Mouse (Mus musculus) fibroblast of lung, adult 2 months (primary cell): ENCODE results near the gene Rnf115.

Experiments
- DNase-seq: peaks from one replicate; pipeline ENCODE4 v3.0.0-alpha.2; 2011; ENCODE audit warnings: low read depth

Rnf115 gene

DNA sequence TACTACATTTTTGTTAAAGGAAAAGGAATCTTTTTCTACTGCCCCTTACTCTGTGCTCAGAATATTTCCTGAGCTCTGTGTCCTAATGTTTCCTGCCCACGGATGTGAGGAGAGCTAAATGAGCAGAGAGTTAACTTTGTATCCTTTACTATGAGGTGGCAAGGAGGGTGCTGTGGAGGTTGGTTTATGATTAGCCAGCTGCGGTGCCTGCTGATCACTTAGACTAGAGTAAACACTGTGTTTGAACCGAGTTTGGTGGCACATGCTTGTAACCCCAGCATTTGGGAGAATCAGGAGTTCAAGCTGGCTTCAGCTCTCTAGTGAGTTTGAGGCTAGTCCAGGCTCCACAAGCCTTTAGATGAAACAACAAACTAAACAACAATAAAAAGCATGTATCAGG lies 49.7 kb downstream of the Rnf115 start:
- DNase-seq: no peak

DNA sequence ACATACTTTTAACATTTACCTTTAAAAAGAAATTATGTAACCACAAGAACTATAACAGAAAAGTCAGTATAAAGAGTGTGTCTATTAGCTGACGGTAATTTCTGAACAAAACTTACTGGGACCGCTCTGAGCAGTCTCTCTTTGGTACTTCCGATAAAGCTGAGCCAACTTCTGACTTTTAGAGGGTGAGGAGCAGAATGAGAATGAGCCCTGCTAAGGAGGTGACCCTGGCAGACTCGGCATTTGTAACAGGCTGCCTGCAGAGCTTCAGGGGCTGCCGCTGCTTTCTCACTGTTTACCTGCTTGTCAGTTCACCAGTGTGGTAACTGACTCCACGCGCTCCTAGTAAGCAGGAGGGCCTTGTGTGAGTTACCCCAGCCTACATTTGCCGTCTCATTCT lies 54.8 kb downstream of the Rnf115 start:
- DNase-seq: no peak

DNA sequence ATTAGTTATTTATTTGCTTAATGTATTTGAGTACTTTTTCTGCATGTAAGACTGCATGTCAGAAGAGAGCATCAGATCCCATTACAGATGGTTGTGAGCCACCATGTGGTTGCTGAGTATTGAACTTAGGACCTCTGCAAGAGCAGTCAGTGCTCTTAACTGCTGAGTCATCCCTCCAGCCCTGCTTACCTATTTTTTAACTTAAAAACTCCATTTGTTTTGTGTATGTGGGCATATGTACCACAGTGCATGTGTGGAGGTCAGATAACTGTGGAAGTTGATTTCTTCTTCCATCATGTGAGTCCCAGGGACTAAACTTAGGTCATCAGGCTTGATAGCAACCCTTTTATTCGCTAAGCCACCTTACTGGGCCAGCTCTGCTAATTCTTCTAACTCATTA lies 60.3 kb downstream of the Rnf115 start:
- no peak for DNase-seq

DNA sequence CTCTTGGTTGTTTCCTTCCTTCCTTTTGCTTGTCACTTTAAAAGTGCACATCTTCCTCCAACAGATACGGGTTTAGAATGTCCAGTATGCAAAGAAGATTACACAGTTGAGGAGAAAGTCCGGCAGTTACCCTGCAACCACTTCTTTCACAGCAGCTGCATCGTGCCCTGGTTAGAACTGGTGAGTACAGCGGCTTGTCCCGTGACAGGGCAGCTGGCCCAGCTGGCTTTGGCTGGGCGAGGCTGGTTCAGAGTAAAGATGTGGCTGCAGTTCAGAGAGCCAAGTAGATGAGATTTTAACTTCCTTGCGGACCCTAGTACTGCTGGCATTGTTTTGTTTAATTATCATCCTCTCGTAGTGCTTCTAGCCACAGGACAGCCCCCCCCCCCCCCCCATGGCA lies 61.0 kb downstream of the Rnf115 start:
- DNase-seq: no peak

DNA sequence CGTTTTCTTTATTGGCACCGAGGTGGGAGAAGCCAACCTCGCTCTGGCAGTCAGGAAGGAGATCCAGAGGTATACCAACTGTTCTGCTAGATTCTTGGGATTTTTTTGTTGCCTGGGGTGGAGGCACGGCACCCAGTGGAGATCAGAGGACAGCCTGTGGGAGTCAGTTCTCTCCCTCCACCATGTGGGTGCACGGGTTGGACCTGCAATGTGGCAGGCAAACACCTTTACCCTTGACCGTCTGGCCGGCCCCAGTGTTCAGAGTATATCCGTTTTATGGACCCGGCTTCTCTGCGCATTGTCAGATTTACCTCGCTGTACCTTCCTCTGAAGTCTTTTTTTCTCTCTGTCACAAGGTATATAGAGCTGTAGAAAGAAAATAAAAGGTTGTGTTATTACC lies 72.8 kb downstream of the Rnf115 start:
- no peak for DNase-seq

DNA sequence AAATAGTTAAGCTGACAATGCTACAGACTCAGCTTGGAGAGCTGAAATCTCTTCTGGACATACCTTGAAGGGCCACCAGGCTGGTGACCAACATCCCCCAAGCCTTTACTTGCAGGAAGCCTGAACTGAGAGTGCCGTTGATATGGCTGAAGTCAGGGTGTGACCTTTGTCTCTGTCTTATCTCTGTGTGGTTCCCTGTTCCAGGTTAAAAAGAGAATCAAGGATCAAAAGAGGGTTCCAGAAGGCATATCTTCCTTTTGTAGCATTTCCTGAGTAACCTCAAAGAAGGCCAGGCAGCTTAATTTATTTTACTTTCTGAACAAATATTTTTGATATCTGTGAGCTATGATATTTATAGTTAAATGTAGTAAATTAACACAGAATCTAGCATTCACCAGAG lies 74.8 kb downstream of the Rnf115 start:
- no peak for DNase-seq

DNA sequence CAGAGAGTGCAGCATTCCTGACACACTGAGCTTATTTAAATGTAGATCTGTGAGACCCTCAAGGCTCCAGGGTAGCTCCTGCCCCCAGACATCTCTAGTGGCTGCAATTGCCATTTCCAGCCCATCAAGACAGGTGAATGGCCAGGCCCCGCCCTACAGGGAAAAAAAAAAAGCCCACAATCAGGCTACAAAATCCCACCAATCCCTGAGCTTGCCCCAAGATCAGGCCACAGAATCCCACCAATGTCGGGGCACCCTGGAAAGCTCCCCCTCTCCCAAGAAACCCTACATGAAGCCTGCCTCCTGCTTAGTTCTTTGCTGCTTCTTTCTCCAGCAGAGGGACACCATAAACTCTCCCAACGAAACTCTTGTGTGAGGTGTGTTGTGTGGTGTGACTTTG lies 80.7 kb downstream of the Rnf115 start:
- no peak for DNase-seq

DNA sequence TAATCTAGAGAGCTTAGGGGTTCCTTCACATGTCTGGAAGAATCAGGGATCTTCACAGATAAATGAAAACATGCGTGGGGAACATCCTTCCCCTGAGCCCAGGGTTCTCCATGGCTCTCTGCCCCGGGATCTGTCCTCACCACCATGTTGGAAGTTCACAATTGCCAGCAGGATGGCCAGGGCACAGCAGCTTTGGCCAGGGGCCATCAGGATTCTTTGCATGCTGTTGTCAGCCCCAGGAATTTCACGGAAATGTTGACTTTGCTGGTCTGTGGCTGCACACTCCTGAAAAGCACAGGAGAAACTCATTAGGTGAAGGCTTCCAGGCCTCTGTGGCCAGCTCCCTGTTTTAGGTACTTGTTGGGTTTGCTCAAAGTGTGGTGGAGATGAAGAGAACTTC lies 81.2 kb downstream of the Rnf115 start:
- no peak for DNase-seq

DNA sequence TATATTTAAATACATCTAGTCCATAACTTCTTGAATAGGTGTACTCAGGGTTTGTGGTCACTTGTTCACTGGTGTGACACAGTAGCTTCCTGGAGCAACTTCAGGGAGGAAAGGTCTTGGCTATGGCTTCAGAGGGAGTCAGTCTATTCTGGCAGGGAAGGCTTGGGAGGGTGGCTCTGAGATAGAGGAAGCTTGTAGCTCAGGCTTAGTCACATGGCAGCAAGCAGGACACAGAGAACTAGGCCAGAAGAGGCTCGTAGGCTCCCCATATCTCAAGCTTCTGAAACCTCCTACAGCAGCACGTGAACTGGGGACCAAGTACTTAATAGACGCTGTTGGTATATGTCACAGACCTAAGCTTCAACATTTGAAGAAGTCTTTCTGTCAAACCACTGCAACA lies 83.8 kb downstream of the Rnf115 start:
- DNase-seq: no peak

DNA sequence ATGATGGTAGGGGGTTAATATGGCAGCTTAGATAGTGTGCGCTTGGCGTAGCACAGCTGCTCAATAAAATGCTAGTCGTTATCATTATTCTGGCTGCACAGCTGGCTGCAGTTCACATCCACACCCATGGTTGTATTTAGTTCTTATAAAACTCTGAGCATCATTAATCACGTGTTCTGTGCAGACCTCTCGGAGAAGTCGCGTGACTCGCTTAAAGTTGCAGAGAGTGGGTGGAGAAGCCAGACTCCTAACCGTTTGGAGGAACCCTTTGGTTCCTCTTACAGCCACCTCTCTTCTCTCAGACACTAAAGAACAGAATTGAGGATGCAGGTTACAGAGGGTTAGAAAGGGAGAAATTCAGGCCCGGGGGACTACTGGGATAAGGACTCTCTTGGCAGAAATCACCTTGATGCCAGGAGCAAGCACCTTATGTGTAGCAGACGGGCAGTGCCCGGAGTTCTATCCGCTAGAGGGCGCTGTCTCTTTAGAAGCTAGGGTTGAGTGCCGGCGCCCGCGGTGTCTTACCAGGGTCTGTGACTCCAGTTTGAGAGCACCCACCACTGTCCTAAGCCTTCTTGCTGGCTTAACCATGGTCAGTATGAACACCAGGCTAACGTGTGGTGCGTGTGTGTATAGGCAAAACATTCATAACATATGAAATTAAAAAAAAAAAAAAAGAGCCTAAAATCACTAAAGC lies 85.1 kb downstream of the Rnf115 start:
- DNase-seq: no peak

DNA sequence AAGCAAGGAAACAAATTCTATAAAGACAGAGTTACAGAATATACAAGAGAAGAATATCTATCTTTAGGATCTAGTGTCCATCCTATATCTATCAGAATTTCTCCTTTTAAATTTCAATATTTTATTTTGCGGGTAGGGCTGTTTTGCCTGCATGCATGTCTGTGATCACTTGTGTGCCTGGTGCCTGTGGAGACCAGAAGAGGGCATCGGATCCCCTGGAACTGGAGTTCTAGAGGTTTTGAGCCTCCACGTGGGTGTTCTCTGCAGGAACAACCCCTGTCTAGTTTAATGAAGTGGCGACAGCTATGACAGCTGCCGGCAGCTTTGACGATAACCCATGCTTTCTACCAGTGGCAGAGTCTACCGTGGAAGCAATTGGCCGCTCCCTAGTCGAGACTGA lies 85.6 kb downstream of the Rnf115 start:
- DNase-seq: no peak

DNA sequence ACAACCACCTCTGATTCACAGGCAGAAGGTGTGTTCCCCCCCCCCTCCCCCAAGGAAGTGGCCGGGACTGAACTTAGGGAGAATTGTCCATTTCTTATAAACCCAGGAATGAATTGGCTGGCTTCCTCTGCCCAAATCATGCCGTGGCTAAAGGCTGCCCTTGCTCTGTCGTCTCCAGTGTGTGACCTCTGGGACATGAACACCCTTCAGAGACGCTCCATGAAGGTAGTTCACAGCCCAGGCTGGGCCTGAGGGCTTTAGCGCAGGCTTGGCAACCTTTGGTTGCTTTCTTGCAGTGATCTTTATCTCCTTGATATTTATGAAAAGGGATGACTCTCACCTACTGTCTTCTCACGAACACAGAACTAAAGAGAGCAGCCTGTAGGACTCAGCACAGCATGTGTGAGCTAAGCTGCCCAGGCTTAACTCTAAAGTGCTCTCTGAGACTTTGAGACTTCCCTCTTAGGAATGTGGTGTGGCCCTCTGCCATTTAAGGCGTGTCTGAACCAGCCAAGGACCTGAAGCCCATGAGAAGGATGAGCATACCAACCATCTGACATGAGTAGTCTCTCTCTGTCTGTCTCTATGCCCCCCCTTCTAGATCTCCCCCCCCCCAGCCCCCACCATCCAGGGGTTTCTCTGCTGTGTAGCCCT lies 86.3 kb downstream of the Rnf115 start:
- no peak for DNase-seq

DNA sequence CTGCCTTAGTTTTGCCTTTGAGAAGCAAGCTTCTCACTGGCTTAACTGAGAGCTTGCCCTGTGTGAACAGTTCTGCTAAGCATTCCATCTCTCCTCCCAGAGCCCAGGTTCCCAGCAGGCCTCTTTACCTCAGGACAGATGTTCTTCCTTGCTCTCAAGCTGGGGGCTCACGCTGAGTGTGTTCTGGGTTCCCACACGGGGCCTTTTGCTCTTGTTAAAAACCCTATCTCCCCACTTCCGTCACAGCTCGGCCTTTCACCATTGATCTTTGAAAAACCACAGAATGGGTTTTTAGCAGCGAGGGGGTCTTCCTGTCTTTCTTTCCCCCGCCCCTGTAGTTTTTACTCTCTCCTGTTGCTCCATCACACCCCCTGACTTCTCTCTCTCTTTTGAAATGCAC lies 86.9 kb downstream of the Rnf115 start:
- no peak for DNase-seq

DNA sequence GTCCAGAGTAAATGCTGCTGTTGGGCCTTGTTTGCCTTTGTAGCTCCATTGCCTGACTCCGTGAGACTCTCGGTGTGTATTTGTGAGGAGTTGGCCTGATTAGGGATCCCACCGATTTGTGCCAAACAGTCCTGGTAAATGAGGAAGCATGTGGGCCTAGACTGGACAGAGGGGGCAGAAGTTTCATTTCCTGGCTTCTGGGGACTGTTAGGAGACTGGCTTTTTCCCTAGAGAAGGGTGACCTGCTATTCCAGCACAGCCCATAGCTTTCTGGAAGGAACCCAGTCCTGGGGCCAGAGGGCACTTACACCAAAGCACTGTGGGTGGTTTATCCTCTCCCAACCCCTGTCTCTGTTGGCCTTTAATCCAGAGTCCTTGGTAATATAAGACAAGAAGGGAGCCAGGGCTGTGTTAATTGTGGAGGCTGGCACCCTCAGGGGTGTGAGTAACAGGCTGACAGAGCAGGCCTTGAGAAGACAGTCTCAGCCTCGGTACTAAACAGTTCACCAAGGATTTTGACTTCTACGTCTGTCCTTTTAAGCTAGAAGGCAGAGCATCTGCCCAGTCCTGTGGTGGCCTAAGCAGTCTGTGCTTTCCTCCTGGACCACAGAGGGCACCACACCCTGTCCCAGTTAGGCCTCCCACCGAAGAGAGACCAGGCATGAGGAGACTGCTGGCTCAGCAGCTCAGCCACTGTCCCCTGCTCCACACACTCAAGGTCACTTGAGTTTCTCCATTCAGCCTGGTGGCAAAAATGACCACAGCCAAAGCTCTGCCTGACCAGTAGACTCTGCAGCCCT lies 92.9 kb downstream of the Rnf115 start:
- no peak for DNase-seq

DNA sequence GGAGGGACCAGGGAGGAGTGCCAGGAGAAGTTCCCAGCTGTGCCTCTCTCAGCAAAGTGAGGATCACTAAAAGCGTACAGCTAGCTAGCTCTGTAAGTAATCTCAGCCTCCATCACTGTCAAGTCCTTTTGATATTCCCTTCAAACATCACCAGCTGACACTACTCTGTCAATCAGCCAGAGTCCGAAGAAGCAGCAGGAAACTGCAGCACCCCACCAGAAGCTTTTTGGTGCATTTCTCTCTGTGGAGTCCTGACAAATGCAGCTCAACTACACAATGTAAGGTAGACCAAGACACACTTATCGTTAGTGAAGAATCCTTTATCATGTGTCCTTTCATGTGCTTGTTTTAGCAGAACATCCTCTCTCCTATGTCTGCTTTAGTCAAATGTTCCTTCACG lies 94.1 kb downstream of the Rnf115 start:
- no peak for DNase-seq

DNA sequence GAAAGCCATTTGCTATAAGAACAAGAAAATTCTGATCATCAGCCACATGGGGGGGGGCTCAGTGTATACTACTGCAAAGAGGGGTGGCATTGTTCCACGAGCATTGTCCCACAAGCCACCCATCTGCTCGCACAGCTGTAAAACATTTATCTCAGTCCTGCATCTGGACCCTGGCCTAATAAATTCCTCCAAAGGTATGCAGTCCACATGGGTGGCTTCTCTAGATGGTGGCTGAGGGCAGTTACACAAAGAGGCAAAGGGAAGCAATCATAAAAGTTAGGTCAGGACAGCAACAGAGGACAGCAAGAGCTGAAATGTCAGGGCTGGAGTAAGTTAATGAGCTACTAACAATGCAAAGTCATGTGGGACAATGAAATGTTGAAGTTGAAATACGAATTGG lies 96.2 kb downstream of the Rnf115 start:
- DNase-seq: no peak

DNA sequence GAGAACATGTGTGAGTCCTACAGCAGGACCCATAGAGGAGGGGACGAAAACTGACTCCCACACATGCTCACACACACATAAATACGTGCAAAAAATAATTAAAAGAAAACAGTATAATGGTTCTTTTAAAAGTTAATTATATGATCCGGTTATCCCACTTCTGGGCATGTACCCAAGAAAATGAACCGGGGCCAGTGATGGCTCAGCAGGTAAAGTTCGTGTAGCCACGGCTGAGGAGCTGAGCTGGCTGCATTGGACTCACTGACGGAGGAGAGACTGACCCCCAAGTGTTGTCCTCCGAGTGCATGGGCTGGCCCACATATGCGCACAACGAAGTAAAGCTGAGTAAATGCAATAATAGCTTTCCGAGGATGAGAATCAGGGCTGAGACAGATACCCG lies 97.2 kb downstream of the Rnf115 start:
- DNase-seq: no peak

DNA sequence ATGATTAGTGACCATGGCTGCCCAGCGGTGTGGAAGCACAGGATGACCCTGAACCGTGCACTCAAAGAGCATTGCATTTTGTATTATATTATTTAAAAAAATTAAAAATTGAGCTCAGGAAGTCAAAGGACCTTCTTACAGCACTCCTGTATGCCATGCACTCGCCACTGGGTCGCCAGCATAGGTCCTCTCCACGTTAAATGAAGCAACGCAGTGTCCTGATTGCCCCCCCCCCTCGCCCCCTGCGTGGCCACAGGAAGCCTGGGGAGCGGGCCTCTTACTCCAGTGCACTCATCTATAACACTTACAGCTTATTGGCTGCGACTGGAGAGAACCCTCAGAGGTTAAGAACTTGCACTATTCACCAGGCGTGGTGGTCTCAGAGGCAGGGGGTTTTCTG lies 97.8 kb downstream of the Rnf115 start:
- no peak for DNase-seq

DNA sequence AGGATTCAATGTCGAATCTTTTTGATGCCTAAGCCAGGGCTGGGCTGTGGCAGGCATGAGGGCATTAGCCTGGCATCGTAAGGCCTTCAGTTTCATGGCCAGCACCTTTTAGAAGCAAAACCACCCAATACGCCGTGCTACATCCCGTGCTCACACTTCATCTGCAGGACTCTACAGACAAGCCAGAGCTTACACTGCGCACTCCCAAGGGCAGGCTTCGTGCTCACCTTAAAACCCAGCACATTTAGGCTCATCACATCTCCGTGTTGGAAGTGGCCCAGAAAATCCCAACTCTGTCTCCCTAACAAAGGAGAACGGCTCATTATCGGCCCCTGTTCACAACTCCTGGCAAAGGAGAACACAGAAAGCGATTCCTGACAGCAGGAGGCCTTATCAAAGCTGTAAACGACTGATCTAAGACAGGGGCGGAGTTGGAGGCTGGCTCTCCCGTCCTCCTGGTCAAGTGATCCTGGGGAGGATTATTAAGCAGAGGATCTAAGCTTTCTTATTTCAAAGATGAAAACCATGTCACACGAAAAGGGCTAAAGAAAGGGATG lies 100.9 kb downstream of the Rnf115 start:
- no peak for DNase-seq

DNA sequence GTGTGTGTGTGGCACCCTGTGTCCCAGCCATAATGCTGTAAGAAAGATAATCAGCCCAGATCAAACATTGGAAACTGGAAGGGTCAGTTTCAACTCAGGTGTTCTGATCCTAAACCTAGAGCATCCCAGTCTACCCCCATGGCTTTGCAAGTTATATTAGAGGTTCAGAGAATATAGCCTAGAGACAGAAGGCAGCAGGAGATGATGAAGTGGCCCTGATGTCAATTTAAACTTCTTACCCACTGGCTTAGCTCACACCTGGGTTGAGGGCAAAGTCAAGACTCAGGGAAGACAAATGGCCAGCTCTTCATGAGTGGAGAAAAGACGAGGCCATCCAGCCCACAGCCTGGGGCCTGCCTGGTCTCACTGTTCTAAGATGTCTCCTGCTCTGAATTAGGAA lies 101.5 kb downstream of the Rnf115 start, which contains the start of the genes Pdzk1 and Cd160:
TSS of gene Pdzk1 (plus strand) at position 301 of the 400 bp plus-strand sequence.
TSS of gene Cd160 (minus strand) at position 368 of the 400 bp plus-strand sequence.
- no peak for DNase-seq

DNA sequence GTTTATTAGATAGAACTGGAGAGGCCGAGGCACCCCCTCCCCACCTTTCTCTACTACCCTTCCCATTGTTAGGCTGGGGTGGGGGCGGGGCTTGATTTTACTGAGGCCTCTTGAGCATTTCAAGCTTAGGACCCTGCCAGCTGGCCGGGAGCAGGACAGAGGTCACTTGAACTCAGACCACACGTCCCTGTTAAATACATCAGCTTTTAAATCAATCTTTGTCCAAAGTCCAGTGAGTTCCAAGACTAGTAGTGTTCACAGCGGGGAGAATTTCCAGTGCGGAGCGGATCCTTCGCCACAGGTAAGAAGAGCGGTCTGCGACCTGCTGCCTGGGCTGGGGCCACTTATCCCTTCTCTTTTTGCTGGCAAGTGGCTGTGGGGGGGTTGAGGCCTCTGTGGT lies 102.4 kb downstream of the Rnf115 start:
- no peak for DNase-seq

DNA sequence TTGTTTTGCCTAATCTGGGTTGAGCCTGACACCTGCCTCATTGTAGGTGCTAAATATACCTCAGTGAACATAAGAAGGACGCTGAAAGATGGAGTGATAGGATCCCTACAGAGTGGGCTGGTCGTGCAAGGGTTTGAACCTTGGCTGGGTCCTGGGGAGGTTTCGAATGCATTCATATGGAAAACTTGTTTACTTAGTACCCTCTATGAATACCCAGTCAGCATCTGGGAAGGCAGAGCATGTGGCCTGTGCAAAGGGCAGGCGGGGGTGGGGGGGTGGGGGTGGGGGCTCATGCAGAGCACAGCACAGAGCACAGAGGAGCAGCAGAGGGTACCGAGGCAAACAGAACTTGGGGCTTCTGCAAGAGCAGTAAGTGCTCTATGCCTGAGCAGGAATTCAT lies 105.5 kb downstream of the Rnf115 start:
- no peak for DNase-seq
